Mouse (Mus musculus): ENCODE data around the gene Mylpf.

Gene Mylpf

DNA sequence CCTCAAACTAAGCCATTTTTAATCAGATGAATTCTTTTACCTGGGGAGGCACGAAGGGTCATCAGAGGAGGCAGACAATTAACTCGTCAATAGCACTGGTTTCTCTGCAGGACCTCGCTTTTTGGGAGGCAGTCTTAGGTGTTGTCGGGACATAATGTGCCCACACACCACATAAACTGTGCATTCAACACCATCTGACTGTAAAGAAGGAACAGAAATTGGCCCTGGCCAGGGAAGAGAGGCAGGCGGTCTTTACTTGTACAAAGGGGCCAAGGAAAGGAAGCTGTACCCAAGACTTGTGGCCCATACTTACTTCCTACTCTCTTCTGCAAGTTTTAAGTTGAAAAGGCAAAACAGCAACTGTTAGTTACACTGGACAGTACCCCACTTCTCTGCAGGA is 47.8 kb downstream of the Mylpf start:
- no peak for DNase-seq (ENCODE audit: extremely low spot score, low read depth, low spot score)

DNA sequence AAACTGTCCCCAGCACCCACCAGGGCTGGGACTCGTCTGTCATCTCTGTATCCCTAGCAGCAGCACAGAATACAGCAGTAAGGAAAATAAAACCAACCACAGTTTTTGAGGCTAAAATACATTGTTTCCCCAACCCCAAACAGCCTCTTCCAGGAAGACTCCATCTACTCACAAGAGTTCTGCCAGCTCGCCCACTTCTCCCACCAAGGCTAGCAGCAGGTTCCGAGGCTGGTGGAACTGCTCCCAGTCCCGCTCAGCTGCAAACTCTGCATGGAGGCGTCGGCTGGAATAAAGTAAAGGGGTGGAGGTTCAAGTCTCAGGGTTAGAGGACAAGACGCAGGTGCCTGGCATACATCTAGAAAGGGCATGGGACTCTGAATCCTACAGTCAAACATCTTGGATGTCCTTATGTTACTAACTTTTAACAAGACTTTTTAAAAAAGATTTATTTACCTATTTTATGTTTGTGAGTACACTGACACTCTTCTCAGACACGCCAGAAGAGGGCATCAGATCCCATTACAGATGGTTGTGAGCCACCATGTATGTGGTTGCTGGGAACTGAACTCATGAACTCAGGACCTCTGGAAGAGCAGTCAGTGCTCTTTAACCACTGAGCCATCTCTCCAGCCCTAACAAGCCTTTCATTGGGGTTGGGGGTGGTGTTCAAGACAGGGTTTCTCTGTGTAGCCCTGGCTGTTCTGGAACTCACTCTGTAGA is 50.7 kb downstream of the Mylpf start:
- DNase-seq (ENCODE audit: extremely low spot score, low read depth, low spot score) = no peak

DNA sequence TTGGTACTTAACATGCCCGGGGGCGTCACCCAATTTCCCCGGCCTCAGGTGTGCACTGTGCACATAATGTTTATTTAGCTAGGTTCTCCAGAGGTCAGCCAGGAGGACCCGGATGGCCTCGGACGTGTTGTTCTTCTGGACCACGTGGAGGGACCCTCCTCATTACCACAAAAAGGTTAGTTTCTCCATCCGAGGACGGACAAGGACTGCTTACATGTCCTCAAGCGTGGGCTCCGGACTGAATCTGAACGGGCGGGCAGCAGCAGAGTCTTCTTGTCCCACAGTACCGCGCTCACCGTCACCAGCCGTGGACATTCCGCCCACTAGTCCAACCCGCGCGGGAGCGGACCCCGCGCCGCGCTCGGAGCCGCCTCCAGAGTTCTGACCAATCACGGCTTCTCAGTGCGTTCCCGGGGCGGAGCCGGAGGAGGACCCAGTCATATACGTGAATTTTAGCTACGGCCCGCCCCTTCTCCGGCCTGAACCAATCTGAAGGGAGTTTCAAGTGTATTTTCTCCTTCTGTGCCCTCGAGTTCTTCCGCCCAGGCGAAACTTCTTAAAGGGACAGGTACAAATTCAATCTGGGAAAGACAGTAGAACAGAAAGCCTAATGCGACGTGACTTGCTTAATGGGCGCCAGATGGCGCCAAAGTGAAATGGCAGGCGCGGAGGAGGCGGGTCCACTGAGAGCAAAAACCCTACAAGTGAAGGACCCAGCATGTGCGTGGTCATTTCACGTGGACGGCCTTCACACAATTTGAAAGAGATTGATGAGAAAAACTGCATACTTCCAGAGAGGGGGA is 51.8 kb downstream of the Mylpf start, which contains the start of gene Dctpp1:
Gene Dctpp1 (minus strand): TSS at position 401 of the 803 bp plus-strand sequence.
- DNase-seq (ENCODE audit: extremely low spot score, low read depth, low spot score) = peak; percentile 96

DNA sequence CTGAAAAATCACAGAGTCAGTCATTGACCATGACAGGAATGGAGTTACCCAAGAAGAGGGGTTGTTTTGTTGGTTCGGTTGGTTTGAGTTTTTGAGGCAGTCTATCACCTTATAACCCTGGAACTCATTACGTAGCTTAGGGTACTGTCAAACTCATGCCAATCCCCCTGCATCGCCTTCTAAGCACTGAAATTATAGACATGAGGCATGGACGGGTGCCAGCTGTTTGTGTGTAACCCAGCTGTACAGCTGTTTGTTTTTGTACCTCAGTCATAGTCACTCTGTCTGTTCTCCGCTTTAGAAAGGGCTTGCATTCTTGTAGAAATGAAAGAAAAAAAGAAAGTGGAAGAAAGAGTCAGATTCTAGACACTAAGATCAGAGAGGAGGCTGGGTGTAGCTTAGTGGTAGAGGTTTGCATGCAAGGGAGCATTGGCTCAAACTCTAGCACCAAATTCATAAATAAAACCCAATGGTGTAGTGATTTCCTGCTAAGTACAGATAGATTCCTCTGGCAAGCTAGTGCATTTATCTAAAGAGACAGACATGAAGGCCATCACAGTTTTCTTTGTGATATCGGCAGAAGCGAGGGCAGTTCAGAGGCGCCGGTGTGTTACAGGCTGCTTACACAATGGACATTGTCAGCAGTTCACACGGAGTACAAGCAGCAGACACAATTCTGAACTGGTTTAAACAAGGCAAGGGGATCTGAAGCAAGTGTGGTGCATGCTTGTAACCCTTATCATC is 53.7 kb downstream of the Mylpf start:
- no peak for DNase-seq (ENCODE audit: extremely low spot score, low read depth, low spot score)

DNA sequence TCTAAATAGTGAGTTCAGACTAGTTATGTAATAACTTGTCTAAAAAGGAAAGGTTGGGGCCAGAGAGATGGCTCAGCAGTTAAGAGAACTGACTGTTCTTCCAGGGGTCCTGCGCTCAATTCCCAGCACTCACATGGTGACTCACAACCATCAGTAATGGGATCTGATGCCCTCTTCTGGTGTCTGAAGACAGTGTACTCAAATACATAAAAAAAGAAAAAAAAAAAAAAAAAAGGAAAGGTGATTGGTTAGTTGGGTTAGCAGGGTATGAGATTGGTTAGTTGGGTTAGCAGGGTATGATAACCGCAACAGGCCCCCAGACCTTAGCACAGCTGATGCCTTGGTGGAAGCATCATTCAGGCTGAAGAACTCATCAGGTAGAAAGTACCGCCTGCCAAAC is 54.8 kb downstream of the Mylpf start:
- DNase-seq (ENCODE audit: extremely low spot score, low read depth, low spot score) = no peak

Data from hindlimb bud, embryonic 11.5 days (tissue).